Mouse (Mus musculus): ENCODE results near the gene Scarb1. TPM values are rescaled to one million over a fixed set of nuclear protein-coding genes. Genes with fewer than 3 reads are reported as not detected.
"Not testable (repeated sequence)": the region's sequence is repeated elsewhere in the genome, so short reads cannot be mapped to it uniquely, and the experiment has no call there.

The Scarb1 gene
- 1,757 and 2,166 TPM in 2 replicates for total RNA-seq (2021)
- long read RNA-seq, experiment 1, transcript Scarb1-201 (13 exons, 2,521 nt): major isoform, 1,200 of 1,566 reads
- long read RNA-seq, experiment 1, transcript Scarb1-204 (3 exons, 469 nt): minor isoform, 24 of 1,566 reads
- long read RNA-seq, experiment 1, transcript Scarb1-202 (12 exons, 2,367 nt): minor isoform, 73 of 1,566 reads
- long read RNA-seq, experiment 1, partial matches to known transcripts: 138 of 1,566 reads
- long read RNA-seq, experiment 1, other reads (novel, unspliced or antisense): 131 of 1,566 reads
- long read RNA-seq, experiment 2, transcript Scarb1-204 (3 exons, 469 nt): minor isoform, 23 of 870 reads
- long read RNA-seq, experiment 2, transcript Scarb1-202 (12 exons, 2,367 nt): minor isoform, 16 of 870 reads
- long read RNA-seq, experiment 2, transcript Scarb1-201 (13 exons, 2,521 nt): major isoform, 622 of 870 reads
- long read RNA-seq, experiment 2, partial matches to known transcripts: 91 of 870 reads
- long read RNA-seq, experiment 2, other reads (novel, unspliced or antisense): 116 of 870 reads

DNA sequence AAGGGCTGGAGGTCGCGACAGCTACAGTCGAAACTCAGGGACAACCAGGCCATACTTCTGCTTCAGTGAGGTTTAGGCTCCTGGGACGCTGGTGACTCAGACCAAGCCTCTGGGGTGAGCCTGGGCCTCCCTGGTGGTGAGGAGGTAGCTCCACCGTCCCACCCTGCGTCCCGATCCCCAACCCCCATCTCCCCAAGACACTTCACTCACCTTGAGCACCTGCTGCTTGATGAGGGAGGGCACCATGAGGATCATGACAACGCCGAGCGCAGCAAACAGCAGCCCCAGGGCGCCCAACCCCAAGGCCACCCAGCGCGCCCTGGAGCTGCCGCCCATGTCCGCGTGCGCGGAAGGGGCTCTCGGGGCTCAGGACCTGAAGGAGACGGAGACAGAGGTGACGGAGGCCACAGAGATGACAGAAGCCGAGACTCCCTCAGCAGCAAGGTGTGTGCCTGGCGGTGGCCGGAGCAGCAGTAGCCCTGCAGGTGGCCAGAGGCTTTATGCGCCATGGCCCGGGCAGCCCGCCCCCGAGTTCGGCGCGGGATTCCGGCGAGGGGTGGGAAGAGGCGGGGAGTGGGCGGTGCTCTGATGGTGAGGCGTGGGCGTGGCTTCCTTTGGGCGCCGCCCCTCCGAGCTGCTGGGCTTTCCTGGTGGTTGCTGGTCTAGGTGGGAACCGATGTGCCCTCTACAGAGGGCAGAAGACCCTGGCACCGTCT is at the start of gene Scarb1:
Gene Scarb1 (minus strand): TSS at position 548 of the 716 bp plus-strand sequence.
- peak; percentile 96 for DNase-seq

- DNase-seq: peak; percentile 95
Observed at GRCm38 (mm10) chr5:125389579-125390441, 48.9 kb upstream of the Scarb1 start, which contains the start of gene Ubc. TSS of gene Ubc (minus strand) at chr5:125390202.

GRCm38 (mm10) chr5:125389131-125389578 is 48.3 kb upstream of the Scarb1 start, which contains the start of gene Gm10382:
TSS of gene Gm10382 (plus strand) at chr5:125389322.
- peak; percentile 94 for DNase-seq

DNA sequence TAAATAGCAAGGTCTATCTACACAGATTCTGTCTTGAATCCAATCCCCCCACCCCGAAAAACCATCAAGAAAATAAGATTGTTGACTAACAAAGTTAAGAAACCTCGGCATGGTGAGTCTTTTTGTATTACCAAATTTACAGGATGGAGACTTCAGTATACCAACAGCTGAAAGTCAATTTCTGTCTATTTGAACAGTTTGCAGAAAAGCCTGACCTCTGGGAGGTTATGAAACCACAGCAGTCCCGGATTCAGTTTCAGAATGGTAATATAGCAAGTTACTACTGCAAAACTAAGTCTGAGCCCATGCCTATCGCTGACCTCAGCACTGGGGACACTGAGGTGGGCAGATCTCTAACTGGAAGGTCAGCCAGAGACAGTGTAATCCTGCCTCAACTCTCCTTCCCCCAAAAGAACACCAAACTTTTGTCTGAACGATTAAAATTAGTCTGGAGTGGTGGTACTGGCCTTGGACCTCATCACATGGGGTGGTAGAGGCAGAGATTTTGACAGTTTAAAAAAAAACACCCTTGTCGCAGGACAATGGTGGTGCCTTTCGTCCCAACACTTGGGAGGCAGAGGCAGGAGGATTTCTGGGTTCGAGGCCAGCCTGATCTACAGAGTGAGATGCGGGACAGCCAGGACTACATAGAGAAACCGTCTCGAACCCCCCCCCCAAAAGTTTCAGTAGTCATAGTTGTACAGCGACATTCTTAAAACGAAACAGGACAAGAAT is 47.6 kb upstream of the Scarb1 start:
- no peak for DNase-seq

DNA sequence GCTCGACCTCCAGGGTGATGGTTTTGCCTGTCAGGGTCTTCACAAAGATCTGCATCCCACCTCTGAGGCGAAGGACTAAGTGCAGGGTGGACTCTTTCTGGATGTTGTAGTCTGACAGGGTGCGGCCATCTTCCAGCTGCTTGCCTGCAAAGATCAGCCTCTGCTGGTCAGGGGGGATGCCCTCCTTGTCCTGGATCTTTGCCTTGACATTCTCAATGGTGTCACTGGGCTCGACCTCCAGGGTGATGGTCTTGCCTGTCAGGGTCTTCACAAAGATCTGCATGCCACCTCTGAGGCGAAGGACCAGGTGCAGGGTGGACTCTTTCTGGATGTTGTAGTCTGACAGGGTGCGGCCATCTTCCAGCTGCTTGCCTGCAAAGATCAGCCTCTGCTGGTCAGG is 46.4 kb upstream of the Scarb1 start:
- not testable (repeated sequence) for DNase-seq

DNA sequence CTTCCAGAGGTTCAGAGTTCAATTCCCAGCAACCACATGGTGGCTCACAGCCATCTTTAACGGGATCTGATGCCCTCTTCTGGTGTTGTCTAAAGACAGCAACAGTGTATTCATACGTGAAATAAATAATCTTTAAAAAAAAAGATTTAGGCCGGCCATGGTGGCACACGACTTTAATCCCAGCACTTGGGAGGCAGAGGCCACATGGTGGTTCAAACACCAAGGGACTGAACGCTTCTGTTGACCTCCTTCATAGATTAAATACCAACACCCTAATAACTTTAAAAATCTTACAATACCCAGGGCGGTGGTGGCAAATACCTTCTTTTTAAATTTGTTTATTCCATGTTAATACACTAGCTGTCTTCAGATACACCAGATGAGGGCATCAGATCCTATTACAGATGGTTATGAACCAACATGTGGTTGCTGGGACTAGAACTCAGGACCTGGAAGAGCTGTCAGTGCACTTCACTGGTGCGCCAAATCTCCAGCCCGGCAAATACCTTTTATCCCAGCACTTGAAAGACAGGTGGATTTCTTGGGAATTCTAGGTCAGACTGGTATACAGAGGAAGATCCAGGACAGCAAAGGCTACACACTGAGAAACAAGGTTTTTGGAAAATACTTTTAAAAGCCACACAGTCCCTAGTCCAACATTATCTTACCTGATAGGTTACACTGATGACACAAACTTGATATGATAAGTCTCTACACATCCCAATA is 44.5 kb upstream of the Scarb1 start:
- DNase-seq: no peak

DNA sequence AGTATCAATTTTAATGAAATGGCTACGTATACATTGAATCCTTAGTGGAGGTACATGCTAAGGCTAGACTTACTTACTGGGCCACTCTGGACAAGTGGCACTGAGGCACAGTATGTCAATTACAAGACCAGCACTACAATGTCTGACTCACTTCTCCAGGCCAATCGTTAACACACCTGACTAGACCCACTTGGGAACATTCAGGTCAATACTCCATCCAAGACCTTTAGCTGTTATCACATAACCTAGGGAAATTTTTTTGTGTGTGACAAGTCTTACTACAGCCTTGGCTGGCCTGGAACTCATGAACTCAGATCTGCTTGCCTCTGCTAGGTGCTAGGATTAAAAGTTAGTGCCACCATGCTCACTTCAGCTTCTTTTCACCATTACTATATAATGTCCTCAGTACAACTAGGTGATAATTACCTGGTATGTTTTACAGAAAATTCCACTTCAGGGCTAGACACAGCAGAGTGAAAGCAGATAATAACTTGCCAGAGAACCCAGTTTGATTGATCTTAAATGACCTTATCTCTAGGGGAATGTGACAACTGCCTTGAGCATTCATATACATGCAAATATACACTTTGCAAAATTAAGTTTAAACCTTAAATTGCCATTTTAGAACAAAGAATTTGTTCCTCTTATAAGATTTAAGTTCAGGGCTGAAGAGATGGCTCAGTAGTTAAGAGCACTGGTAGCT is 43.8 kb upstream of the Scarb1 start:
- DNase-seq: no peak

- DNase-seq: no peak
Observed at GRCm38 (mm10) chr5:125383637-125384420, 42.9 kb upstream of the Scarb1 start.

DNA sequence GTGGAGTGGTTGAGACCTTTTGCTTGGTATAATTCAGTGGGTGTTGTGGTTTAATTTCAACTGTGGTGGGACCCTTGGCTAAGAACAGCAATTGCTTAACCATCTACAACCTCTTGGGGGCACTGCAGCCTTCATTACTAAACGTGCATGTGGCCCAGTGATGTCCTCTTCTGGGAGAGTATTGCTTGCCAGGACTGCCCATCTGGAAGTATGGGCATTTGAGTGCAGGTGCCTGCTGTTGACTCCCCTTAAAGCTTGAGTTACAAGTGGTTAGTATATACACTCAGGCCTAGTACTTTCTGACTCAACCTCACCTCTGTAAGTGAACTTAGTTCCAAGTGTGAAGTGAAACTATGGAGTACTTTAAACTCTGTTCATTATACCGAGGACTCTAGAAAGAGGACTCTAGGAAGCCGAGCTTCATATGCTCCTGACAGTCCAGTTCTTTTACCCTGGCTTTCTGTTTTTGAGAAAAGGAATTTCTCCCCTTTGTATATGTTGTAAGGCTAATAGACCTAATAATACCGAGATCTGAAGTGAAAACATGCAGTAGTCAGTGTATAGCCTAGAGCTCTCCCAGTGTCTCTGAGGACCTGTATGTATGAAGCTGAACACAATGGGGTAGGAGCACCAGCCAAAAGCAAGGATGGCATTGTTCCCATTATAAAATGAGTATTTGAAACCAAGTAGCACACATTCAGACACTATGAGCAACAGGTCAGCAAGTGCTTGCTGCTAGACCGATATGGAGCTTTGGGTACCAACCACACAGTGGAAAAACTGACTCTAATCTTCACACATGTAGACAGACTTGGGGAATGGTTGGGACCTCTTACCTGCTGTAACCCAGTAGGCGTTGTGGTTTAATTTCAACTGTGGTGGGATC is 42.0 kb upstream of the Scarb1 start:
- peak; percentile 77 for DNase-seq

GRCm38 (mm10) chr5:125381954-125382672 is 41.2 kb upstream of the Scarb1 start:
- DNase-seq: no peak

DNA sequence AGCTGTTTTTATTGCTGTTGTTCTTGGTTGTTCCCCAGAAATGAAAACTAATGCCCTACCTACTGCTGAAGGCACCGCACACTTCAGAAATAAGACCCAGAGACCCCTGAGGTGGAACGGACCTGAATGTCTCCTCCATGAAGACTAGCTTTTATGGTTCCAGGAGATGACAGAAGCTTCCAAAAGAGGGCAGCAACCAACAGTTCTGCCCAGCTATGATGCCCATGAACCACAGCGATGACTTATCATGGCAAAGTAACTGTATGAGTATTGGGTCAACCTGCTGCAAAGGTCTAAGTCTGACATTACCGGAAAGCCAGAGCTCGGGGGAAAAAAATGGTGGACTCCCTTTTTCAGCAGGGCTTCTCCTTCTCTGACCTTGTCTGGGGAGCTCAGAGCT is 38.0 kb upstream of the Scarb1 start:
- DNase-seq: no peak

DNA sequence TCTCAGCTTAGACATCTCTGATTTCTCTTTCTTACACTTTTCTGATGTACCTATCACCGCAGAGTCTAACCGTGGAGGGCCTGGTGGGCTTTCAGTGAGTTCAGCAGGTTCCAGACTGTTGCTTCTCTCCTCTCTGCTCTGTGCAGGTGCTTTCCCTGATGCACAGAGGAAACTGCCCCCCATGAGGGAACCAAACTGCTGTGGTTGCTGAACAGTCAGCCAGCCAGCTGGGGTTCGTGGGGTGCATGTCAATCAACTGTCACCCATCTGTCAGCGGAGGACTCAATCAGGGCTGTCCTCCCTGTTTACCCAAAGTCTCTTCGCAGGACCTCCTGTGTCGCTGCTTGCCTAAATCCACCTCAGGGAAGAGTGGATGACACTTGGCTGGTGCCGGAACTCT is 36.3 kb upstream of the Scarb1 start:
- DNase-seq: no peak

DNA sequence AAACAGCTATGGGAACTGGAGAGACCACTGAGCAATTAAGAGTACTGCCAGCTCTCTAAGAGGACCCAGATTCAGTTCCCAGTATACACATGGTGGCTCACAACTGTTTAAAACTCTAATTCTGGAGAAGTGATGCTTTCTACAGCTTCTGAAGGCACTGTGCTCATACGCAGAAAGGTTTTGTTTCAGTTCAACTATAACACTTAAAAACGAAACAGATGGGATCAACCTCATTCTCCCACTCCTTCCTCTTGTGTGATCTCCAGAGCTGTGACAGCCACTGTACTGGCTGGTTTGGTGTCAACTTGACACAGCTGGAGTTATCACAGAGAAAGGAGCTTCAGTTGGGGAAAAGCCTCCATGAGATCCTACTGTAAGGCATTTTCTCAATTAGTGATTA is 35.0 kb upstream of the Scarb1 start:
- no peak for DNase-seq

GRCm38 (mm10) chr5:125372027-125372426 is 31.1 kb upstream of the Scarb1 start:
- DNase-seq: no peak

- DNase-seq: no peak
Observed at GRCm38 (mm10) chr5:125370950-125371693, 30.2 kb upstream of the Scarb1 start.

GRCm38 (mm10) chr5:125368568-125368967 is 27.7 kb upstream of the Scarb1 start:
- DNase-seq: peak; percentile 82

GRCm38 (mm10) chr5:125368156-125368555 is 27.3 kb upstream of the Scarb1 start:
- no peak for DNase-seq
